Mouse (Mus musculus) lung, postnatal 36 days (tissue): ENCODE results near the gene Kir3dl1.
"Not testable (repeated sequence)": the region's sequence is repeated elsewhere in the genome, so short reads cannot be mapped to it uniquely, and the experiment has no call there.

ENCODE experiments used
- DNase-seq: peaks from one replicate; pipeline ENCODE4 v3.0.0; 2022; ENCODE audit warnings: mixed read lengths

Gene Kir3dl1

GRCm38 (mm10) chrX:136517699-136518098 is at the start of gene Kir3dl1:
Gene Kir3dl1 (plus strand): TSS chrX:136517999.
- DNase-seq = not testable (repeated sequence)

DNA sequence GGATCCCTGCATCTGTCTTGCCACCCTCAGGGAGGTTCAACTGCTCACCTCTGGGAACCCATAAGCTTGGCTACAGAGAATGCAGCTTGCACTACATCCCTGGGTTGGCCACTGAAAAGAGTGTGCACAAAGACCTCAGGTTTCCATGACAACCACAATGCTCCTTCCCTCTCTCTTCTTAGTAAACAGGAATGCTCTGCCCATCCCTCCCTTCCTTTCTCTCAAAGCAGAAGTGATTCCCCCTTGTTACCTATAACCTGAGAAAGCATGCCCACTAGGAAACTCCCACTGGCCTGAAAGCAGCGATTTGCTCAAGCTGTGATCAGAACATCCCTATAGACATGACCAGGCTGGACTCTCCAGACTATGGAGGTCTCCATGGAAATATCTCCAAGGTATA is 26.2 kb downstream of the Kir3dl1 start, which contains the start of gene Kir3dl2:
Kir3dl2 (minus strand) TSS at position 101 of the 400 bp plus-strand sequence.
- not testable (repeated sequence) for DNase-seq

DNA sequence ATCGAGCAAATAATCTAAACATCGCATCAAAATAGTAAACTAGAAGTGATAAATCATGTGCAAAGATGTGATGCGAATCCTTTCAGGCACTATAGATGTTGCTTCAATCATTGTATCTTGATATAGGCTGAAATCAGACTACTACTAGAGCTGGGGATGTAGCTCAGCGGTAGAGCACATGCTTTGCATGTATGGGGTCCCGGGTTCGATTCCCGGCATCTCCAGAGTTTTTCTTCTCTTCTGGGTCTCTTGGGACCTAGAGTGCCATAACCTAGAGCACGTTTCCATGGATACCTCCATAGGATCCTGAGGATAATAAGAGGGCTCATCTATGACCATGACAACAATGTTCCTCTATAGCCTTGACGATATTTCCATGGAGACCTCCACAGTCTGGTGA is 51.3 kb downstream of the Kir3dl1 start:
- not testable (repeated sequence) for DNase-seq
